Mouse (Mus musculus) lung, adult 2 months (tissue): ENCODE measurements around the gene Plxnc1. TPM values are rescaled to one million over a fixed set of nuclear protein-coding genes. Genes with fewer than 3 reads are reported as not detected.

Source experiments
- DNase-seq: peaks from one replicate; pipeline ENCODE4 v3.0.0; 2022
- H3K4me1 ChIP-seq: fragments of 200-500 bp; 2 replicates; pipeline ENCODE4 v1.6.1; 2011; ENCODE audit warnings: low read length; ENCODE audit not compliant: control insufficient read depth, insufficient read depth
- H3K4me3 ChIP-seq: fragments of 200-500 bp; replicated peaks from 2 replicates; pipeline ENCODE3; 2011; ENCODE audit warnings: low read depth, mild to moderate bottlenecking, control low read depth, low read length; ENCODE audit errors: extremely low read depth
- CTCF ChIP-seq: fragments of 200-500 bp; IDR thresholded peaks from 2 replicates; pipeline ENCODE4 v1.5.1; 2011; ENCODE audit warnings: mild to moderate bottlenecking, low read length, control low read depth; ENCODE audit not compliant: insufficient read depth
- POLR2A ChIP-seq: fragments of 200-500 bp; IDR thresholded peaks from 2 replicates; pipeline ENCODE4 v1.6.1; 2011; ENCODE audit warnings: low read depth, mild to moderate bottlenecking, control low read depth, low read length, borderline replicate concordance; ENCODE audit errors: extremely low read depth
- WGBS: fragments of 180-500 bp; shearing (Covaris S2); methylation state at CpG from one replicate; pipeline ENCODE4 v1.1.7; 2018; 5-methylcytosine and 5-hydroxymethylcytosine counted together
- polyA plus RNA-seq: library from polyadenylated mRNA; depleted of rRNA; stranded (reverse); fragments of >200 nt; gene quantifications from 2 replicates; pipeline ENCODE4 v1.2.3, GENCODE M21; 2012

The Plxnc1 gene
- polyA plus RNA-seq, 1 experiment: 5.4 TPM

DNA sequence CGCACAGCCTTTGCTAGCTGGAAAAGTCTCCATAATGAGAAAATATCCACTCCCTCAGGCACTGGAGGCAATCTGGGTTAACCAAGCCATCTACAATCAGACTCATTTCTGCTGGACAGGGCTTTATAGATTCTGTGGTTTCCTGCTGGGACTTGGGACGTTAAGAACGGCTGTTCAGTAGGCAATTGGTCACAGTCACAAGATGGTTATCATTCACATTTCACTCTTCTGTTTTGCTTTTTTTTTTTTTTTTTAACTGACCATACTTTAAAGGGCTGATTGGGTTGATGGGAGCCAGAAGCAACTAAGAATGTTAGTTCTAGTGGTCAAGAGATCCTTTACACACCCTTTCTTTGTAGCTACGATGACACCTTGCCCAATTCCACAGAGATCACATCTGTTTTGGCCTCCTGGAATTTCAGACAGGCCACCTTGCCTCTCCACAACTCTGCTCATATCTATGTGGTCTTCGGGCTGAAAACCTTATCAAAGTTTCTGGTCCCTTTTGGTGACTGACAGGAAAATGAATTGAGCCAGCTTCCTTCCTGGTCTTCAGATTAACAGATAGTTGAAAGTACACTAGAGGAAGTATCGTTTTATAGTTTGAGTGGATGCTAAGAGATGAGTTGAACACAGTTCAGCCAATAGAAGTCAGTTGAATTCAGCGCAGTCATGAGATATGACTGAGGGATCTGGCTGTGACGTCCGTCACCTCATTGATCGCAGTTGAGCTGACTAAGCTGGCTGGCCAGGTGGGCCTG lies 3.5 kb upstream of the Plxnc1 start:
- H3K4me3 ChIP-seq: no peak overlapping the region
- DNase-seq: no peak
- 61% methylated on average over 10 of the region's 10 CpGs for WGBS
- TF ChIP-seq CTCF (no peak), POLR2A (no peak)
- no peaks in the 10 kb centered on the region for H3K4me1 ChIP-seq

- 45% methylated on average over 7 of the region's 7 CpGs for WGBS
- DNase-seq: no peak
- no peak for TF ChIP-seq CTCF
- no peak for TF ChIP-seq POLR2A
Measured at GRCm38 (mm10) chr10:94947386-94947785, 2.8 kb upstream of the Plxnc1 start.

DNA sequence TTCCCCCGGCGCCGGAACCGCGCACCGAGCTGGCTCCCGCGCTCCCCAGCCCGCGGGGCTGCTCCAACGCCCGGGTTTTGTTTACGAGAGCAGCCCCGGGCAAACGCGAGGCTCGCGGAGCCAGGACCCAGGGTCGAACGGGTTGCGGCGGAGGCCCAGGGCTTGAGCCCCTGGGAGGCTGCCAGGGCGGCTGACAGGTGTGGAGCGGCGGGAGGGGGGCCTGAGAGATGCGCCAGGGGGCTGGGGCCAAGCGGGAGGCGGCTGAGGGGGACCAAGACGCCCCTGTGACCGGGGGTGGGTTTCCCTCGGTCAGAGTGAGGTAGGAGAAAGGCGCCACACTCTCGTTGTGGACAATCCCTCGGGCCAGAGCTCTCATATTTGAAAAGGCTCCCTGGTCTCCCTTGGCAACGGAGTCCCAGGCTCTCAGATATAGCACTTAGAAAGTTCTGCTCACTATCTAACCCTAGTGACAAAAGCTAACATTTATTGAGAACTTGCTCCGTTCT lies 624 bp upstream of the Plxnc1 start:
- H3K4me3 ChIP-seq: peak overlapping the region; percentile 64
- no peak for TF ChIP-seq CTCF
- no peak for TF ChIP-seq POLR2A
- DNase-seq: peak; percentile 26
- H3K4me1 ChIP-seq: no peaks in the 10 kb centered on the region
- under 1% methylated on average over 36 of the region's 36 CpGs for WGBS

More at GRCm38 (mm10) chr10:94947386-94947785, 2.8 kb upstream of the Plxnc1 start:
- Histone ChIP-seq H3K4me1 (no peaks in the 10 kb centered on the region), H3K4me3 (no peak overlapping the region)

DNA sequence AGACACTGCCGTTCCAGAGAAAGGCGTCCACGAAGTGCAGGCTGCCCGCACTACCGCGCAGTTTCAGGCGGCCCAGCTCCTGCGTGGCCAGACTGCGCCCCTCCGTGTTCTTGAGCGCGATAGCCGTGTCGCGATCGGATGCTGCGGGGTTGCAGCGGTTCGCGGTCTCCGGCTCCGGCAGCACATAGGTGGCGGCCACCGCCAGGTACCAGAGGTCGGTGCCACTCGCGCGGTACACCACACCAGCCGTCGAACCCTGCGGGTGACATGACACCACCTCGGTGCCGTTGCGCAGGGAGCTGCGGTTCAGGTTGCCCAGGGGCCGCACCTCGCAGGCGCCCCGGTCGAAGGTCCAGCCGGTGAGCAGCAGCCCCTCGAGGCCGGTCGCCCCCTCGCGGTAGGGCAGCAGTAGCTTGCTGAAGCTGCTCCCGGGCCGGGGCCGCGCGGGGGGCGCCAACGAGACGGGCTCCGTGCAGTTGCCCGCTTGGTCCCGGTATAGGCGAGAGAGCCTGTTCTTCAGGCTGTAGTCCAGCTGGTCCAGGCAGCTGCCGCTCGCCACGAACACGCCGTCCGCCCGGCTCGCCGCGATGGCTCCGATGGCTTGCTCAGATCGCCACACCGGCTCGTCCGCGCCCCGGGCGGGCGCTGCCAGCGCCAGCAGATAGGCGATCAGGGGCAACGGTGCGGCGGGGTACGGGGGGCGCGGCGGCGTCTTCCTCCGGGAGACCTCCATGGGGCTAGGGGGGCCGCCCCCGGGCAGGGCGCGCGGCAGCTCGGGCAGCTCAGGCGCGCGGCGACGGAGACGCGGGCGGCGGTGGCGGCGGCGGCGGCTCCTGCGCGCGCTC lies 567 bp downstream of the Plxnc1 start:
- DNase-seq: peak; percentile 58
- under 1% methylated on average over 97 of the region's 110 CpGs for WGBS
- H3K4me3 ChIP-seq: peak overlapping the region; percentile 64
- TF ChIP-seq CTCF (no peak; the same call in 1 of the 2 replicates), POLR2A (no peak)
- H3K4me1 ChIP-seq: no peaks in the 10 kb centered on the region; the same call in 1 of the 2 replicates

GRCm38 (mm10) chr10:94943401-94943845 lies 1.2 kb downstream of the Plxnc1 start:
- DNase-seq: peak; percentile 57
- no peak for TF ChIP-seq CTCF
- 0 out of 2 replicates have a peak, but pooled peaks have one; percentile 6 for TF ChIP-seq POLR2A
- peak overlapping the region; percentile 64 for H3K4me3 ChIP-seq
- H3K4me1 ChIP-seq: no peaks in the 10 kb centered on the region; the same call in 1 of the 2 replicates
- WGBS: under 1% methylated on average over 26 of the region's 26 CpGs

GRCm38 (mm10) chr10:94942449-94943041 lies 2.1 kb downstream of the Plxnc1 start:
- Histone ChIP-seq H3K4me3 (peak overlapping the region; percentile 64), H3K4me1 (no peaks in the 10 kb centered on the region; the same call in 1 of the 2 replicates)
- TF ChIP-seq CTCF (no peak), POLR2A (no peak)
- DNase-seq: peak; percentile 40
- WGBS: 13% methylated on average over 17 of the region's 17 CpGs

DNA sequence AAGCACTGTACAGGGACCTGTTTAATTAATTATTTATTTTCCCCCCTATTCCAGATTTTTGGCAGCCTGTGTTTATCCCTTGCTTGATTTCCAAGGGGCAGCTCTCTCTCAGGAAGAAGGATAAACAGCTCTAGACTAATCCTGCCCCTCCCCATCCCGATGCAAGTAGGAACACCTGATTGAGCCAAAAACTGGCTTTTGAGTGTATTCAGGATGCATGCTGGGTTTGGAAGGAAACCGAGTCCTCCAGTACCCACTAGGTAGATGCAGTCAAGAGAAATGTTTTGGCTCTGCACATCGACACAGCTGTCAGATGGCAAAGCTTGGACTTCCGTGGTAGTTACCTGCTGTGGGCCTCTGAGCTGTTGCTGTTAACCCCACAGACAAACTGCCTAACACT lies 3.1 kb downstream of the Plxnc1 start:
- Histone ChIP-seq H3K4me1 (no peaks in the 10 kb centered on the region; the same call in 1 of the 2 replicates), H3K4me3 (no peak overlapping the region)
- no peak for TF ChIP-seq POLR2A
- TF ChIP-seq CTCF: no peak
- WGBS: 52% methylated on average over 4 of the region's 4 CpGs
- no peak for DNase-seq

GRCm38 (mm10) chr10:94940786-94941185 lies 3.8 kb downstream of the Plxnc1 start:
- no peak overlapping the region for H3K4me3 ChIP-seq
- 51% methylated on average over 7 of the region's 7 CpGs for WGBS
- no peaks in the 10 kb centered on the region; the same call in 1 of the 2 replicates for H3K4me1 ChIP-seq
- no peak for DNase-seq
- TF ChIP-seq CTCF (no peak), POLR2A (no peak)

DNA sequence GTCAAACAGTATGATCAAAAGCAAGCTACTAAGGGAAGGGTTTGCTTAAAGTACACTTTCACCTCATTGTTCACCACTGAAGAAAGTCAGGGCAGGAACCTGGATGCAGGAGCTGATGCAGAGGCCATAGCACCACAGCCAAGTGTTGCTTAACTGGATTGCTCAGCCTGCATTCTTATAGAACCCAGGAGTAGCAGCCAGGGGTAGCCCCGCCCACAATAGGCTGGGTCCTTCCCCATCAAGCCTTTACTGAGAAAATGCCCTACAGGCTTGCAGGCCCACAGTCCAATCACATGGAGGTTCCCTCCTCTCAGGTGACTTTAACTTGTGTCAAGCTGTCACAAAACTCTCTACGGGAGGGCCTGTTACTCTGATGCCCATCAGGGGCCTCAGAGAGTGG lies 4.6 kb downstream of the Plxnc1 start:
- Histone ChIP-seq H3K4me3 (no peak overlapping the region), H3K4me1 (no peaks in the 10 kb centered on the region; the same call in 1 of the 2 replicates)
- DNase-seq: no peak
- WGBS: 67% methylated on average over 2 of the region's 2 CpGs
- TF ChIP-seq CTCF (no peak), POLR2A (no peak)
